Mouse (Mus musculus) thymus, postnatal 25 days (tissue): ENCODE data around the gene Slc35c2.

Experiments used
- DNase-seq: peaks from one replicate; pipeline ENCODE4 v3.0.0; 2022

Slc35c2 gene

DNA sequence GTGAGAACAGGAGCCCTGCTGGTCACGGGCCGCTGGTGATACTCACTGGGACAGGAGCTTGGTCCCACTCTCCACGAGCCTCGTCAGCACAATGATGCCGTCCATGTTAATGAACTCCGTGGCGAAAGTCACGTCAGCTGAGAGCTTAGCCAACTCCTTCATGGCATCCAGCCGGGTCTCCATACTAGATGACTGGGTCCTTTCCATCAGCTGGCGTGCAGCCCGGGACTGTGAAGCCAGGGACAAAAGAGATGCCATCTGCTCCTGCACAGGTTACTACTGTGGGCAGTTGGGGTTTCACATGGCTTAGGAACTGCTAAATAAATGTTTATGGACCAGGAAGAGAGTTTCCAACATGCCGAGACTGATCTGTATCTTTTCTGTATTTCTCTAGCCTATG is 23.9 kb upstream of the Slc35c2 start:
- DNase-seq, result no peak

DNA sequence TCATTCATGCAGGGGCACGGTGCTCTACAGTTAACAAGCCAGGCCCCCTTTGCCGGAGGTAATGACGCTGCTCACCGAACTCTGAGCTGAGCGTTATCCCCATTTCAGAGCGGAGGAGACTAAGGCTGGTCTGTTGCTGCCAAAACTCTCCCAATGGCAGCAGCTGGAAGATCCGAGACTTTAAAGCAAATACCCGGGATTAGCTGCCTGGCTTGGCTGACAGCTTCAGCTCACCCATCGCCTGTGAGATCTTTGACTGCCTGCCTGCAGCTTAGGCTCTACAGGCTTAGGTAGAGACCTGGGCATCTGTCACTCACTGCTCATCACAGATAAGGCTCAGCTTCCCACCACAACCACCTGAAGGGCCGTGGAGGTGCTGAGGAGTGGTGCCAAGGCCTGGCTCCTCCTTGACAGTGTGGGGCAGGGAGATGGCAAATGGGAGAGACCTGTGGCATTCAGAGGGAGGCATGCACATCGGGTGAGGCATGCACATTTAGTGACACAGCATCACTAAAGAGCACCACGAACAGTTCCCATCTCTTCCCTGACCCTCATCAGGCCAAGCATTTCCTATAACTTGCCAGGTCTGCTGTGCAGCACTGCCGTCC is 23.3 kb upstream of the Slc35c2 start:
- no peak for DNase-seq

DNA sequence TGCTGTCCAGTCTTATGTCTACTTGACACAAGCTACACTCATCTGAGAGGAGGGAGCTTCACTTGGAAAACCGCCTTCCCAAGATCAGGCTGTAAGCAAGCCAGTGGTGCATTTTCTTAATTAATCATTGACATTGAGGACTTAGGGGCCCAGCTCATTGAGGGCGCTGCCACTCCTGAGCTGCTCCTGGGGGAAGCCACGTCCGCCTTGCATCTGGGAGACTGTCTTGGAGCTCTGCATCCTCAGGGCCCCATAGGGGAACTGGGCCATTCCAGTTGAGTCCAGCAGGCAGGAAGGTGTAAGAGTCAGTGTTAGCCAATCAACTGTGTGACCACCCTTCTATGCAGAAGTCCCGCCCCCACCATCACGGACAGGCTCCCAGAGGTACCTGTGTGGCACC is 20.1 kb upstream of the Slc35c2 start:
- DNase-seq, result no peak

- DNase-seq, result no peak
Measured at GRCm38 (mm10) chr2:165305438-165305837, 17.8 kb upstream of the Slc35c2 start.

DNA sequence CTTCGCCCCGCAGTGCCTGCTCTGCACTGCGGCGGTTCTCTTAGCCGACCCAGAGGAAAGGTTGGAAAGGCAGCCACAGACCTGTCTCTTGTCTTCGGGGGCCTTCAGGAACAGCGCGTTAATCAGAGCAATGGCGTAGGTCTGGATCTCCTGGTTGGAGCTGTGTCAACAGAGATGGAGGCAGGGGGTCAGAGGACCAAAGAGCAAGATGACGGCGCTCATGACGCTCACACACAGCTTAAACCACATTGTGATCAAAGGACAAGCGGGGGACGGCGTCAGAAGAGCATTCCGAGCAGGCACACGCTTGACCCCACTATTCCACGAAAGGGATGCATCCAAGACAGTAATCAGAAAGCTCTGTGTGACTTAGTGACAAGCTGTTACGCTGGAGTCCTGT is 17.1 kb upstream of the Slc35c2 start:
- DNase-seq, result no peak

DNA sequence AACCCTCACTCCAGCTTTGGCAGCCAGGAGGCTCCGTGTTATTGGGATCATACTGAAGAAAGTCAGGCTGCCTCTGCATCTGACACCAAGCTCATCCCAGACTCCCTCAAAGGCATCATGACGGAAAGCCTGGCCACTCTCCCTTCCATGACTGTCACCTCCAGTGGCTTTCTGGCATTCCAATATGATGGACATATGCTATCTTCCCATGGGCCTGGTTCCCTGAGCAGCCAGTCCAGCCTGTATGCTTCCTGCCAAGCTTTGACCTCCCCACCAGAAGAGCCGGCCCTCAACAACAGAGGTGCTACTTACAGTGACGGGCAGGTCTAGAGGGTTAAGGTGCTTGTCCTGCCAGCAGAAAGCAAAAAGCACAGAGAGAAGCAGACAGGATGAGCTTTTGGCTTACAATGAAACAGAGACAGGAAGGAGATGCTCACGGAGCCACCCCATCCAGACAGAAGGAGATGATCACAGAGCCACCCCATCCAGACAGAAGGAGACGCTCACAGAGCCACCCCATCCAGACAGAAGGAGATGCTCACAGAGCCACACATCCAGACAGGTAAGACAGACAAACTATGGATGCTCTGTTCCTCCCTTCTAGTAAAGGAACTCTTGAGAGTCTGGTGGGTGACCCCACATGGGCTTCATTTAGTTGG is 15.8 kb upstream of the Slc35c2 start:
- DNase-seq, result no peak

DNA sequence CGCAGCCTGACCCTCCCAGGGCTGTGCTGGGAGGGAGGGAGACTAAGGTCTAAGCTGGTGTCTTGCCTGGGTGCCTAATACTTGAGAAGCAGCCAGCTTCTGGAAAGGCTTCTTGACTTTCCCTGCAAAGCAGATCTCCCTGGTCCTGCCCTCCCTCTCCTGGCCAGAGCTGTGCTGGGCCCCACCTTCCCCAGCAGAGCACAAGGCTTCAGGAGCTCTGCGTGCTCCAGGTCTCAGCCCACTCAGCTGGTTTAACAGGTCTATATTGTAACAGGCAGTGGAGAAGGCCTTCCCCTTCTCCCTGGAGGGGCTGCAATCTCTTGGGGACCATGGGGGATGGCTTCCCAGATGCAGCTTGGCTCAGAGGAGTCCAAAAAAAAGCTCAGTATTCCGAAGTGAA is 13.7 kb upstream of the Slc35c2 start:
- DNase-seq, result no peak

DNA sequence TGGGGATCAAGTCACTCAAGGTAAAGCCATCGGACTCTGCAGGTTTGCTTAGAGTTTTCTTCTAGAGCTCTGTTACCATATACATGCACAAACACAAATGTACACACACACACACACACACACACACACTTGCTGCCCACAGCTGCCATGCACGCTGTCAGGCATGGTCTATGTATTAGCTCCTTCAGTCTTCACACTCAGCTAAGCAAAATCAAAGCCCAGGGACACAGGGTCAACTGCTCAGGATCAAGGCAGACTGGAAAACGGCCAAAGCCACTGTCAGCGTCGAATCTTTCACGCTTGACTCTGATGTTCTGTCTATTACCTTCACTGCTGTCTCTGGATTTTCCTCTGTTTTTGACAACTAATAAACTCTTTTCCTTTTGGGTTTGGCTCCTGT is 13.2 kb upstream of the Slc35c2 start:
- DNase-seq, result no peak

DNA sequence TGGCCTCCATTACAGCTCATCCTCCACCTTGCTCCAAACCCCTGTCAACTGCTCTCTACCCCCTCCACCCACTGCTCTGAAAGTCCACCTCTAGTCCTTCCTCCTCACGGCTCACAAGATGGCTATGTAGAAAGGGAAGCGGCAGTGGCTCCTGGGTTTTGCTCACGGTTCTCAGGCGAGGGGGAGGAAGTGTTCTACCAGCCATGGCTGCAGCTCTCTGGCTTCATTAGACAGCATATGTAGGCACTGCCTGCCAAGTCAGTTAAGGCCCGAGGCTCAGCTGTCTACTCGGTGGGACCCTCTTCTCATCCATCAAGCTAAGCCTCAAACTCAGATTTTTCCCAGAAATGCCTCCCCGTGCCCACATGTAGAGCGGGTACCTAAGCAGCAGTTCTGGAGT is 12.8 kb upstream of the Slc35c2 start:
- no peak for DNase-seq

GRCm38 (mm10) chr2:165297429-165297828 is 9.8 kb upstream of the Slc35c2 start:
- DNase-seq, result no peak

GRCm38 (mm10) chr2:165296571-165296970 is 8.9 kb upstream of the Slc35c2 start:
- DNase-seq, result no peak

DNA sequence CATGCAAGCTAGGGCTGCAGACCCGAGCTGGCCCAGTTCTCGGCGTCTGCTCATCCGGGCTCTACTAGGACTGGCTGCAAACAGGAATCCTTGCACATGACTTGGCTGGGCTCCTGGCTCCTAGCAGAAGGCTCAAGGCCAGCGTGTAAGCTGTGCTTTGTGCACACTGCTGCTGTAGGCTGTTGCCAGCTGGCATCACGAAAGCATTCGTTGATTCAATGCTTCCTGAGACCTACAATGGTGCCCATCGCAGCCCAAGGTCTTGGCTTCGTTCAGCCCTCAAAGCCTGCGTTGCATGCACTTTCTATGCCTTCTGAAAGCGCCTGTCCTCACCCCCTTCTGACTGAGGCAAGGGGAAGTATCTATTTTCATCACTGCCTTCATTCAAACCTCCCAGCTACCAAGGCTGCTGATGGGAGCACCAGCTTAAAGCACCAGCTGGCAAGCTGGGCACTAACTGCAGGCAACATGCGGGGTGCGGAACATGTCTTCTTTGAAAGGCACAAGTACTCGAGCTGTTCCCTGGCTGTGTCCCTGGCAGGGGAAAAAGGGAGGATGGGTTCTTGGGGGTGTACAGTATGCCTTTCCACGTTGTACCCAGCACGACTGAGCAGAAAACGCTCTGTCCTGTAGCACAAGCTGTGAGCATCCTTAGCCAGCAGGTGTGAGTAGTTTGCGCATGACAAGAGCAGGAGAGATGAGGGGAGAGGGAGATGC is 804 bp upstream of the Slc35c2 start:
- no peak for DNase-seq

DNA sequence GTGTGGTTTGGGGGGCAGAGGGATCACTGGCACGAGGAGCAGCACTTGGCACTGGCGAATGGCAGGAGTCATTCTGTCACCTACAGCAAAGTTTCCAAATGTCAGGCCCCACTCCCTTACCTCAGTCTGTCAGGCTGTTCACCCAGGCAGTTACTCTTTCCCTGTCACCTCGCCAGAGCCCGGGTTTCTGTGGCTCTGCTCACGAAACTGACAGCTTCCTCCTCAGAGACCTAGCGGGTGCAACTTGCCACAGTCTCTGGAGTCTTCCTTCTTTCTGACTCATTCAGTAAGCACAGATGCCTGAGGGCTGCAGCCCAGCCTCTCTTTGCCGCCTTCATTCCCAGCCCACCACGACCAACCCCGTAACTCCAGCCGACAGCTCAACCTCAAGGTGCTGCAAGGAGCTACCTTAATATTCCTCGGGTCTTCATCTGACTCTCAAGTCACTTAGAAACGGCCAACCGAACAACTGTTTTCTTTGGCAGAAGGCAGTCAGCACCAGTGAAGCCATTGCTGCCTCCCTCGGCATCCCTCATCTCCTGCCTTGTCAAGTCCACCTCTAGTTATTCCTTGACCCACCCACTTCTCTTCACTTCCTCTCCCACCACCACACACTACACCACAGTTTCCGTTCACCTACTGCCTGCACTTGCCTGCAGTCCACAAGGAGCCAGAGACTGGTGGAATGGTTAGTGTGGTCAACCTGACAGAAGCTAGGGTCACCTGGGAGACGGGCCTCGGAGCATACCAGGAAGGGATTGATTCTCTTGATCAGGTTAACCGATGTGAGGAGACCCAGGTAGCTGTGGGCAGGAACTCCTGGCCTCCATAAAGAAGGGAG is 1.1 kb downstream of the Slc35c2 start:
- DNase-seq, result peak; percentile 28

DNA sequence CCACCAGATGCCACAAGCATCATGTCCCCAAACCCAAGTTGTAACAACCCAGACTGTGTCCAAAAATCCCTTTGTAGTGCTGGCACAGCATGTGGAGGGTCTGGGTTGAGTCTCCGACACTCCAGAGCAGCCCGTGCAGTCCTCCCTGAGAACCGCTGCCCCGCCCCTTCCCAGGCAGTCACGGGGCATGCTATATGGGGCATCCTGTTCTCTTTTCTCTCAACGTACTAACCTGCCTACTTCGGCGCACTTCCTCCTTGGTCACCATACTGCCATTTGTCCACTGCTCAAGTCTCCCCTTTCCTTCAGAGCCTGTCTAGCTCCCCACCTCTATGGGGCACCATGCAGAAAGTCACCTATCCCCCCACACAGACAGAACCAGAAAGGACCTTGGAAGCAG is 2.0 kb downstream of the Slc35c2 start:
- peak; percentile 41 for DNase-seq

- no peak for DNase-seq
Measured at GRCm38 (mm10) chr2:165285034-165285433, 2.6 kb downstream of the Slc35c2 start.

DNA sequence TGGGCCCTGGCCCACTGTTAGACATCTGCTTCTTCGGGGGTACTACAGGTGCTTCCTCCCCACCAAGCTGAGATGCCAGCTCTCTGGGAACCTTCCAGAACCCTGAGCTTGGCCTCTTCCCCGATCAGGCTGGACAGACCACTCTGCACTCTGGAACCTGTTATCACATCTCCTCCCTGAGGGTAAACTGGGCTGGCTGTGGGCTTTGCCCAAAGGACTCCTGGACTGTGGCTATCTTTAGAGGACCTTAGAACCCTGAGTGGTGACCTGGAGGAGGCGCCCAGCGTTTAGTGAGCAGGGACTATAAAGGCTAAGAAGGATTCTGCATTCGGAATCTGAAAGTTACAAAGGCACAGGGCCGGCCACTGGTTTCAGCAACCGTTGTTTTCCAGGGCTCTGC is 3.3 kb downstream of the Slc35c2 start:
- no peak for DNase-seq

DNA sequence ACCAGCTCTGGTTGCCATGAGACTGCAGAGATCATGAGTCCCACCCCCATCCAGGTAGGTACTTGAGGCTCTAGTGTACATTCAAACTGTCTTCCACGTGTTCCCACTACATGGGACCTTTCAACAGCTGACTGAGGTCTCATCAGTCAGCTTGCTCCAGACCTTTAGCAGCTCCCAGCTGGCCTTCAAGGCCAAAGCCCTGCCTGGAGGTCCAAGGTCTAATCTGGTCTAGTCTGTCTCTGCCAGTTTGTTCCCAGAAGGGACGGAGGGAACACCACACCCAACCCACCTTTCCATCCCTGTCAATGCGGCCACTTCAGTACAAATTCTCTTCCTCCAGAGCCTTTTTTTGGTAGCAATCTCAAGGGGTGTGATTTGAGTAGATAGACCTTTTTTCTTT is 4.0 kb downstream of the Slc35c2 start:
- DNase-seq, result no peak

GRCm38 (mm10) chr2:165281779-165282311 is 5.8 kb downstream of the Slc35c2 start:
- no peak for DNase-seq

GRCm38 (mm10) chr2:165279351-165279750 is 8.3 kb downstream of the Slc35c2 start:
- no peak for DNase-seq

DNA sequence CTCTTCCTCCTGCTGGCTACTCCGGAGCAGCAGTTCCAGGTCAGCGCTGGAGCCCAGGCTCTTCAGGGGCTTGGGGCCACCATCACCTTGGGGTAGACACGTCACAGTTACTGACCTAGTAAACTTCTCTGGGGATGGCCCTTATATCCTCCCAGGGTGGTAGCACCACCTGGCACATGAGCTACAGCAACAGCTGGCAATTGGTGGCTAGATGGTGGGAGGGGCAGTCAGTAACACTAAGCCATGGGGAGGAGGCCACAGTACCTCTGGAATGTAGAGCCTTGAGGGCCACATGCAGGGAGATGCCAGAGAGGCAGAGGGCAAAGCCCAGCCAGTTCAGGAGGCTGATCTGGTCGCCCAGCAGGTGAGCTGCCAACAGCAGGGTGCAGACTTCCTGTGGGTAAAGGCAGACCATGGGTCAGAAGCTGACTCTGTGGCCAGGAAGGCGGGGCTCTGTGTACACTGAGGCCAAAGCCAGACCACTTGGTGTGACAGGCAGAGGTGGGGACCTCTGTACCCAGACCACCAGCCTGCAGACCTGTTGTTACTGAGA is 10.4 kb downstream of the Slc35c2 start:
- no peak for DNase-seq

GRCm38 (mm10) chr2:165275824-165276223 is 11.8 kb downstream of the Slc35c2 start:
- peak; percentile 63 for DNase-seq

DNA sequence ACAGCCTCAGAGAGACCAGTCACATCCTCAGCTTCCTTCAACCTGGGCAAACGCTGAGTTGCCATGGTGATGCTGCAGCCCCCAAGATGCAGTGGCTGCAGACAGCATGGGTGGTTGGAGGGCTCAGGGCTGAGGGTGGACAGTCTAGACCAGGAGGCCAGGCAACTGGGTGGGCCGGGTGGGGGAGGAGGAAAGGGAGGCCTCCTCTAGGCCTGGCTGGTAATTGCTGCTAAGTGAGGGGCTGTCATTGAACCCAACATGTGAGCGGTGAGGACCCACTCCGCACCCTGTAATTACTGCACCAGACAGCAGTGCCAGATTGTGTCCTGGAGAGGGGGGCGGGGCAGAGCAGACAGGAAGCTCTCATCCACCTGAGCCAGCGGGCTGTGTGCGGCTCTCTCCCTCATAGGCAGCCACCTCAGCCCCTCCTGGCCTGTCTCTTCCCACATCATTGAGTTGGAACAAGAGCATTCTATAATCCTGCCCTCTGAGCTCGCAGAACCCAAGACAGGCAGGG is 12.5 kb downstream of the Slc35c2 start:
- DNase-seq, result no peak

DNA sequence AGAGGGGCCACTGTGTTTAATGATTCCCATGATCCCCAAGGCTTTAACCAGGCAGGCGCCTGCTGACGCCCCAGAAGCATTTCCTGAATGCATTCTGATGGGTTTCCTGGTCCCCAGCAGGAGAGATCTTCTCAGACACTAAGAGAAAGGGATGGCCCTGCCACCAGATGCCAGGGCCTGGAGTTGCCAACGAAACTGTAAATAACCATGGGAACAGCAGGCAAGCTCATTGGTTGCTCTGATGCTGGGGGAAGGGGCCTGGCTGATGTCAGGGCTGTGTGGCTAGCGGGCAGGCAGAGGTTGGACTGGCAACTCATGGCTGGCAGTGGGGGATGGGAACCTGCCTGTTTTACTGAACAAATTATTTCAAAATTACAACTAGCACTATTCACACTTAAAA is 14.1 kb downstream of the Slc35c2 start:
- DNase-seq, result no peak
